16 mouse cellular contexts compared by ENCODE assay signal in genomic region chr7:46589181-46589580, GRCm38 (mm10).
"Had no signal": no experiment of that assay in that cellular context is flagged by ENCODE, and none has a peak within 500 bp of the region (broad histone marks: within the 10 kb centered on the region; RNA-seq: fewer than 3 reads in every experiment).

No protein-coding gene starts in this region.

- DNase-seq: lung, adult 18-20 months; lung, embryonic 14.5 days; lung, postnatal 10 days; lung, postnatal 4 days; midbrain, embryonic 14.5 days; right cerebral cortex, postnatal 14 days; thymus, adult 2 months; thymus, postnatal 25 days; thymus, postnatal 4 days had no signal

- H3K9me3 ChIP-seq: liver, embryonic 12.5 days; midbrain, embryonic 10.5 days; neural tube, embryonic 13.5 days; neural tube, embryonic 15.5 days had no signal

- H3K27me3 ChIP-seq: liver, embryonic 12.5 days; neural tube, embryonic 13.5 days; neural tube, embryonic 15.5 days had no signal

- ATAC-seq: liver, embryonic 12.5 days; midbrain, embryonic 16.5 days had no signal

- H3K4me3 ChIP-seq: liver, embryonic 12.5 days; midbrain, embryonic 10.5 days; myocyte; neural tube, embryonic 13.5 days; neural tube, embryonic 15.5 days had no signal

- H3K36me3 ChIP-seq: liver, embryonic 12.5 days had no signal

- H3K4me1 ChIP-seq: neural tube, embryonic 13.5 days; neural tube, embryonic 15.5 days had no signal

- H3K27ac ChIP-seq: liver, embryonic 12.5 days; liver, embryonic 14.5 days; midbrain, embryonic 10.5 days; neural tube, embryonic 13.5 days; neural tube, embryonic 15.5 days had no signal
